Mouse (Mus musculus): ENCODE measurements at regions not wholly inside any gene's neighbourhood (a gene's known extent, or its start where the extent isn't known, plus 50 kb on each side); places are given as distances from the start of the nearest gene placed in this dataset.

GRCm38 (mm10) chr2:108681574-108681973 is 599.0 kb upstream of the Kif18a start:
- ATAC-seq (ENCODE audit: insufficient number of reproducible peaks, low FRiP score, low TSS enrichment, low read depth) (no peak), DNase-seq (ENCODE audit: low spot score) (no peak)
- no peak overlapping the region for H3K27ac ChIP-seq (replicated peaks; ENCODE audit: low read depth, low read length)
- H3K9ac ChIP-seq (ENCODE audit: low read length) = no peak overlapping the region
- H3K36me3 ChIP-seq (ENCODE audit: control insufficient read depth, insufficient read depth, low read length) = no peaks in the 10 kb centered on the region
- no peaks in the 10 kb centered on the region for H3K9me3 ChIP-seq (ENCODE audit: control insufficient read depth, low read length)
- no peaks in the 10 kb centered on the region for H3K4me1 ChIP-seq (ENCODE audit: control insufficient read depth, insufficient read depth, low read length)
- 93% methylated on average over 3 of the region's 3 CpGs for WGBS
- no peak overlapping the region for H3K4me3 ChIP-seq (ENCODE audit: low read depth, low read length)
- H3K27me3 ChIP-seq (ENCODE audit: control insufficient read depth, insufficient read depth, low read length) = no peaks in the 10 kb centered on the region
- H3K4me2 ChIP-seq (ENCODE audit: low read depth, severe bottlenecking) = no peak overlapping the region

GRCm38 (mm10) chr2:108686019-108686743 is 594.4 kb upstream of the Kif18a start:
- WGBS = 83% methylated on average over 6 of the region's 6 CpGs
- Histone ChIP-seq H3K9ac (ENCODE audit: low read length) (no peak overlapping the region), H3K36me3 (ENCODE audit: control insufficient read depth, insufficient read depth, low read length) (no peaks in the 10 kb centered on the region), H3K27ac (replicated peaks; ENCODE audit: low read depth, low read length) (no peak overlapping the region), H3K27me3 (ENCODE audit: control insufficient read depth, insufficient read depth, low read length) (no peaks in the 10 kb centered on the region), H3K4me2 (ENCODE audit: low read depth, severe bottlenecking) (no peak overlapping the region), H3K9me3 (ENCODE audit: control insufficient read depth, low read length) (no peaks in the 10 kb centered on the region), H3K4me1 (ENCODE audit: control insufficient read depth, insufficient read depth, low read length) (no peaks in the 10 kb centered on the region), H3K4me3 (ENCODE audit: low read depth, low read length) (no peak overlapping the region)
- no peak for DNase-seq (ENCODE audit: low spot score)
- no peak for ATAC-seq (ENCODE audit: insufficient number of reproducible peaks, low FRiP score, low TSS enrichment, low read depth)

- no peak overlapping the region for H3K9ac ChIP-seq (ENCODE audit: low read length)
- no peaks in the 10 kb centered on the region for H3K4me1 ChIP-seq (ENCODE audit: control insufficient read depth, insufficient read depth, low read length)
- no peaks in the 10 kb centered on the region for H3K27me3 ChIP-seq (ENCODE audit: control insufficient read depth, insufficient read depth, low read length)
- WGBS = 56% methylated on average over 4 of the region's 4 CpGs
- no peaks in the 10 kb centered on the region for H3K36me3 ChIP-seq (ENCODE audit: control insufficient read depth, insufficient read depth, low read length)
- H3K27ac ChIP-seq (replicated peaks; ENCODE audit: low read depth, low read length) = no peak overlapping the region
- H3K9me3 ChIP-seq (ENCODE audit: control insufficient read depth, low read length) = no peaks in the 10 kb centered on the region
- ATAC-seq (ENCODE audit: insufficient number of reproducible peaks, low FRiP score, low TSS enrichment, low read depth) = no peak
- H3K4me2 ChIP-seq (ENCODE audit: low read depth, severe bottlenecking) = no peak overlapping the region
- H3K4me3 ChIP-seq (ENCODE audit: low read depth, low read length) = no peak overlapping the region
- peak; percentile 74 for DNase-seq (ENCODE audit: low spot score)
These were observed 590.4 kb upstream of the Kif18a start for GRCm38 (mm10) chr2:108690091-108690490.

- Histone ChIP-seq H3K9me3 (ENCODE audit: control insufficient read depth, low read length) (no peaks in the 10 kb centered on the region), H3K27me3 (ENCODE audit: control insufficient read depth, insufficient read depth, low read length) (no peaks in the 10 kb centered on the region), H3K4me1 (ENCODE audit: control insufficient read depth, insufficient read depth, low read length) (no peaks in the 10 kb centered on the region), H3K4me2 (ENCODE audit: low read depth, severe bottlenecking) (no peak overlapping the region), H3K36me3 (ENCODE audit: control insufficient read depth, insufficient read depth, low read length) (no peaks in the 10 kb centered on the region), H3K27ac (replicated peaks; ENCODE audit: low read depth, low read length) (no peak overlapping the region), H3K4me3 (ENCODE audit: low read depth, low read length) (no peak overlapping the region), H3K9ac (ENCODE audit: low read length) (no peak overlapping the region)
- no peak for ATAC-seq (ENCODE audit: insufficient number of reproducible peaks, low FRiP score, low TSS enrichment, low read depth)
- 59% methylated on average over 10 of the region's 10 CpGs for WGBS
- DNase-seq (ENCODE audit: low spot score) = no peak
These were observed 589.2 kb upstream of the Kif18a start for GRCm38 (mm10) chr2:108691156-108692007.

GRCm38 (mm10) chr2:108701308-108701707 is 579.2 kb upstream of the Kif18a start:
- 67% methylated on average over 7 of the region's 7 CpGs for WGBS
- no peaks in the 10 kb centered on the region for H3K9me3 ChIP-seq (ENCODE audit: control insufficient read depth, low read length)
- no peak overlapping the region for H3K9ac ChIP-seq (ENCODE audit: low read length)
- no peaks in the 10 kb centered on the region for H3K36me3 ChIP-seq (ENCODE audit: control insufficient read depth, insufficient read depth, low read length)
- H3K27ac ChIP-seq (replicated peaks; ENCODE audit: low read depth, low read length) = no peak overlapping the region
- DNase-seq (ENCODE audit: low spot score) = no peak
- H3K4me3 ChIP-seq (ENCODE audit: low read depth, low read length) = no peak overlapping the region
- H3K27me3 ChIP-seq (ENCODE audit: control insufficient read depth, insufficient read depth, low read length) = no peaks in the 10 kb centered on the region
- H3K4me1 ChIP-seq (ENCODE audit: control insufficient read depth, insufficient read depth, low read length) = no peaks in the 10 kb centered on the region
- no peak overlapping the region for H3K4me2 ChIP-seq (ENCODE audit: low read depth, severe bottlenecking)
- no peak for ATAC-seq (ENCODE audit: insufficient number of reproducible peaks, low FRiP score, low TSS enrichment, low read depth)

GRCm38 (mm10) chr2:108707856-108708855 is 572.4 kb upstream of the Kif18a start:
- no peaks in the 10 kb centered on the region for H3K4me1 ChIP-seq (ENCODE audit: control insufficient read depth, insufficient read depth, low read length)
- no peak overlapping the region for H3K4me2 ChIP-seq (ENCODE audit: low read depth, severe bottlenecking)
- no peaks in the 10 kb centered on the region for H3K27me3 ChIP-seq (ENCODE audit: control insufficient read depth, insufficient read depth, low read length)
- no peak overlapping the region for H3K4me3 ChIP-seq (ENCODE audit: low read depth, low read length)
- H3K36me3 ChIP-seq (ENCODE audit: control insufficient read depth, insufficient read depth, low read length) = no peaks in the 10 kb centered on the region
- H3K9me3 ChIP-seq (ENCODE audit: control insufficient read depth, low read length) = no peaks in the 10 kb centered on the region
- 69% methylated on average over 5 of the region's 5 CpGs for WGBS
- DNase-seq (ENCODE audit: low spot score) (no peak), ATAC-seq (ENCODE audit: insufficient number of reproducible peaks, low FRiP score, low TSS enrichment, low read depth) (no peak)
- no peak overlapping the region for H3K27ac ChIP-seq (replicated peaks; ENCODE audit: low read depth, low read length)
- no peak overlapping the region for H3K9ac ChIP-seq (ENCODE audit: low read length)

GRCm38 (mm10) chr2:108742079-108742478 is 538.5 kb upstream of the Kif18a start:
- Histone ChIP-seq H3K4me2 (ENCODE audit: low read depth, severe bottlenecking) (no peak overlapping the region), H3K9ac (ENCODE audit: low read length) (no peak overlapping the region), H3K4me1 (ENCODE audit: control insufficient read depth, insufficient read depth, low read length) (0 out of 2 replicates have a peak, but pooled peaks cover 3% of the 10 kb centered on the region), H3K36me3 (ENCODE audit: control insufficient read depth, insufficient read depth, low read length) (no peaks in the 10 kb centered on the region), H3K4me3 (ENCODE audit: low read depth, low read length) (no peak overlapping the region), H3K27me3 (ENCODE audit: control insufficient read depth, insufficient read depth, low read length) (no peaks in the 10 kb centered on the region), H3K9me3 (ENCODE audit: control insufficient read depth, low read length) (no peaks in the 10 kb centered on the region), H3K27ac (replicated peaks; ENCODE audit: low read depth, low read length) (no peak overlapping the region)
- ATAC-seq (ENCODE audit: insufficient number of reproducible peaks, low FRiP score, low TSS enrichment, low read depth) = no peak
- no peak for DNase-seq (ENCODE audit: low spot score)
- 83% methylated on average over 3 of the region's 3 CpGs for WGBS

- Histone ChIP-seq H3K36me3 (ENCODE audit: control insufficient read depth, insufficient read depth, low read length) (no peaks in the 10 kb centered on the region), H3K9me3 (ENCODE audit: control insufficient read depth, low read length) (no peaks in the 10 kb centered on the region), H3K4me2 (ENCODE audit: low read depth, severe bottlenecking) (no peak overlapping the region), H3K4me1 (ENCODE audit: control insufficient read depth, insufficient read depth, low read length) (0 out of 2 replicates have a peak, but pooled peaks cover 3% of the 10 kb centered on the region), H3K9ac (ENCODE audit: low read length) (no peak overlapping the region), H3K27me3 (ENCODE audit: control insufficient read depth, insufficient read depth, low read length) (no peaks in the 10 kb centered on the region), H3K4me3 (ENCODE audit: low read depth, low read length) (no peak overlapping the region), H3K27ac (replicated peaks; ENCODE audit: low read depth, low read length) (no peak overlapping the region)
- DNase-seq (ENCODE audit: low spot score) (peak; percentile 63), ATAC-seq (ENCODE audit: insufficient number of reproducible peaks, low FRiP score, low TSS enrichment, low read depth) (peak; percentile 64)
- 11% methylated on average over 2 of the region's 2 CpGs for WGBS
These were observed 537.0 kb upstream of the Kif18a start for GRCm38 (mm10) chr2:108743511-108743910.

Measured in limb, embryonic 11.5 days (tissue).